Mouse (Mus musculus): ENCODE measurements at regions not wholly inside any gene's neighbourhood (a gene's known extent, or its start where the extent isn't known, plus 50 kb on each side); places are given as distances from the start of the nearest gene placed in this dataset.
A peak's percentile ranks its signal among the peaks of the same experiment; 100 is the strongest.

- ATAC-seq (ENCODE audit: low FRiP score, low read depth), result peak; percentile 56; the same call in 1 of the 2 replicates
- Histone ChIP-seq H3K27ac (replicated peaks) (no peak overlapping the region), H3K4me1 (replicated peaks) (0 out of 2 replicates have a peak, but pooled peaks cover 4% of the 10 kb centered on the region), H3K9me3 (no peaks in the 10 kb centered on the region), H3K4me2 (no peak overlapping the region), H3K36me3 (no peaks in the 10 kb centered on the region), H3K27me3 (no peaks in the 10 kb centered on the region), H3K4me3 (no peak overlapping the region), H3K9ac (no peak overlapping the region)
- WGBS, result 31% methylated on average over 3 of the region's 3 CpGs
Observed at GRCm38 (mm10) chr14:65476699-65477098, 118.5 kb downstream of the Zfp395 start.

GRCm38 (mm10) chr14:65479744-65480143, 121.6 kb downstream of the Zfp395 start:
- Histone ChIP-seq H3K9ac (no peak overlapping the region), H3K36me3 (no peaks in the 10 kb centered on the region), H3K4me2 (no peak overlapping the region), H3K9me3 (no peaks in the 10 kb centered on the region), H3K4me3 (no peak overlapping the region), H3K27ac (replicated peaks) (no peak overlapping the region), H3K27me3 (no peaks in the 10 kb centered on the region), H3K4me1 (replicated peaks) (0 out of 2 replicates have a peak, but pooled peaks cover 4% of the 10 kb centered on the region)
- ATAC-seq (ENCODE audit: low FRiP score, low read depth), result no peak
- 75% methylated on average over 5 of the region's 5 CpGs for WGBS

- Histone ChIP-seq H3K9ac (no peak overlapping the region), H3K36me3 (no peaks in the 10 kb centered on the region), H3K4me2 (no peak overlapping the region), H3K4me3 (no peak overlapping the region), H3K9me3 (no peaks in the 10 kb centered on the region), H3K27ac (replicated peaks) (no peak overlapping the region), H3K4me1 (replicated peaks) (0 out of 2 replicates have a peak, but pooled peaks cover 4% of the 10 kb centered on the region), H3K27me3 (no peaks in the 10 kb centered on the region)
- ATAC-seq (ENCODE audit: low FRiP score, low read depth), result no peak
- 47% methylated on average over 6 of the region's 6 CpGs for WGBS
Observed at GRCm38 (mm10) chr14:65480398-65480797, 122.2 kb downstream of the Zfp395 start.

Data from hindbrain, embryonic 15.5 days (tissue).